Mouse (Mus musculus) C2C12 (cell line): ENCODE data around the gene Med13. TPM values are rescaled to one million over a fixed set of nuclear protein-coding genes. Genes with fewer than 3 reads are reported as not detected.

ENCODE experiments used
- H3K27me3 ChIP-seq: one replicate; pipeline ENCODE4 v1.6.1; 2011; ENCODE audit not compliant: control insufficient read depth, insufficient read depth, insufficient read length
- H3K36me3 ChIP-seq: one replicate; pipeline ENCODE4 v1.6.1; 2011; ENCODE audit not compliant: control insufficient read depth, insufficient read depth
- H3K4me3 ChIP-seq: one replicate; pipeline ENCODE4 v1.5.1; 2011; ENCODE audit warnings: mild to moderate bottlenecking, control low read depth; ENCODE audit not compliant: poor library complexity, insufficient read depth, severe bottlenecking
- H3K79me2 ChIP-seq: one replicate; pipeline ENCODE4 v1.6.1; 2011; ENCODE audit not compliant: control insufficient read depth, insufficient read depth
- H3K79me3 ChIP-seq: one replicate; pipeline ENCODE4 v1.6.1; 2011; ENCODE audit warnings: low read depth, control low read depth
- H3ac ChIP-seq: one replicate; pipeline ENCODE3; 2011; ENCODE audit warnings: low read depth; ENCODE audit not compliant: control insufficient read depth, insufficient read length
- CEBPB ChIP-seq: IDR thresholded peaks from one replicate; pipeline ENCODE4 v1.6.1; 2011; ENCODE audit warnings: low read depth, mild to moderate bottlenecking, control low read depth, moderate library complexity
- CTCF ChIP-seq: IDR thresholded peaks from one replicate; pipeline ENCODE4 v1.5.1; 2011; ENCODE audit not compliant: control insufficient read depth, insufficient read depth, insufficient read length
- FOSL1 ChIP-seq: IDR thresholded peaks from one replicate; pipeline ENCODE4 v1.8.0; 2011; ENCODE audit warnings: mild to moderate bottlenecking, low read length; ENCODE audit not compliant: poor library complexity, insufficient read depth, severe bottlenecking
- MAX ChIP-seq: IDR thresholded peaks from one replicate; pipeline ENCODE4 v1.6.1; 2011; ENCODE audit warnings: mild to moderate bottlenecking, control low read depth
- MYOD1 ChIP-seq: IDR thresholded peaks from one replicate; pipeline ENCODE4 v1.6.1; 2011; ENCODE audit warnings: low read depth; ENCODE audit not compliant: control insufficient read depth, insufficient read length
- MYOG ChIP-seq: IDR thresholded peaks from one replicate; pipeline ENCODE4 v1.6.1; 2011; ENCODE audit not compliant: control insufficient read depth, insufficient read length; ENCODE audit errors: extremely low read depth
- USF1 ChIP-seq: IDR thresholded peaks from one replicate; pipeline ENCODE4 v1.6.1; 2011; ENCODE audit warnings: low read depth, mild to moderate bottlenecking, control low read depth, moderate library complexity
- long read RNA-seq, 2 experiments: library from polyadenylated mRNA; unstranded; transcript quantifications; one replicate each; pipeline ENCODE4 v2.0.0; 2019 to 2020
- polyA plus RNA-seq: library from polyadenylated mRNA; unstranded; fragments of >200 nt; fragmentation: generic; extraction: Trizol; gene quantifications from one replicate; pipeline ENCODE4 v1.2.1, GENCODE M21; 2012; ENCODE audit warnings: missing spikeins

Med13 gene
- 5.5 TPM for polyA plus RNA-seq
- long read RNA-seq, experiment 1, partial matches to known transcripts = 0 of 3 reads
- long read RNA-seq, experiment 1, other reads (novel, unspliced or antisense) = 3 of 3 reads
- long read RNA-seq, experiment 2, partial matches to known transcripts = 5 of 10 reads
- long read RNA-seq, experiment 2, other reads (novel, unspliced or antisense) = 5 of 10 reads

DNA sequence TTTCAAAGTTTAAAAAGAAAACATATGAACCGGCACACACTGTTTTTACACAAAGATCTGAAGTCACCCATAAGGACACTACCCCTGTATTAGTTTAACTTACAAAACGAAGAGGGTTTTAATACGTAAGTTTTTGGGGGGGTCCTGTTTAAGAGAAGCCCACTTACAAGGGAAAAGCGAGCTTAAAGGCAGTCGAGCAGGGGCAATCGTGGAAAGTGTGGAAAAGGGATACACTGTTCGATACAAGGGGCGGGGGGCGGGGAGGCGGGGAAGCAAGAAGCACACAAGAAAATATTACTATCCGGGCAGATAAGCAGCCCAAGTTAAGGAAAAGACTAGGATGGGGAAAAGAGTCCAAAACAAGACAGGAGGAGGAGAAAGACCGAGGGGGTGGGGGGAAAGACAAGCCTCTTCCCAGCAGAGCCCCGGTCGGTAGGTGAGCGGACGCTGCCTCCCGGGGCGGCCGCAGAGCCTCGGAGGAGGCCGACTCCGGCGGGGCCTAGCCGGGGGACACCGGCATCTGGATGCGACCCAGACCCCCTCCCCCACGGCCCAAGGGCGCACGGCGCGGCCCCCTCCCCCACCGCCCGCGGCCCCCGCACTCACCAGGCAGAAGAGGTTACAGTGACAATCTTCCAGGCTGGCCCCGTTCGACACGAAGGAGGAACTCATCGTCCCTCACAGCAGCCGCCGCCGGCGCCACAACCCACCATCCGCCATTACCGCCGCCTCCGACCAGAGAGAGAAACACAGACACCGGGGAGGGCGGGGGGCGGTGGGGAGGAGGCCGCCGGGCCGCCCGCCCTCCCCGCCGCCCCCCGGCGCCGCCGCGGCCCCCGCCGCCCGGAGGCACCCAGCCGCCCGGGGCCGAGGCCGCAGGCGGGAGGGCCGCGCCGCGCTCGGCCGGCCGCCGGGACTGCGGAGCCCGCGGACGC lies at the start of gene Med13:
Gene Med13 (minus strand): TSS at position 749 of the 935 bp plus-strand sequence.
- H3K79me2 ChIP-seq = peaks cover 61% of the 10 kb centered on the region
- H3K79me3 ChIP-seq = peaks cover 53% of the 10 kb centered on the region
- H3K27me3 ChIP-seq = no peaks in the 10 kb centered on the region
- peak within 1 kb of the TSS; percentile 97 for H3K4me3 ChIP-seq
- TF ChIP-seq MYOD1 (no peak), CTCF (no peak)
- H3ac ChIP-seq = peak within 1 kb of the TSS; percentile 93
- peaks cover 27% of the 10 kb centered on the region for H3K36me3 ChIP-seq

DNA sequence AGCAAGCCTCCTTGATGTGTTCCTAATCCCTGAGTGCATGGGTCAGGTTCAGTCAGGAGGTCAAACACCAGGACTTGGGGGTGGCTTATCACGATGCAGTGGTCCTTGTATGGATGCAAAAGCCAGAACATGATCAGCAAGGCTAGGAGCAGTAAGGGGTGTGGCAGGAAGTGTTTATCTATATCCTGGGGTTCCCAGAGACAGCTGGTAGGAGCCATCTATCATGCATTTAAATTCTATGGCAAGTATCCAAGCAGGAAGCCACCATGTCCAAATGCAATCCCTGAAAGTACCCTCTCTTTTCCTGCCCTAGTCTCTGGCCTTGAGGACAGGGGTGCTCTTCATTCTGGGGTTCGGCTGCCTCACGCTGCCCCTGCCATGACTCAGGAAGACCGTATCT lies 47.2 kb upstream of the Med13 start:
- TF ChIP-seq CEBPB (no peak), CTCF (no peak), FOSL1 (no peak), MYOG (no peak), MYOD1 (peak; percentile 4)
- Histone ChIP-seq H3ac (no peak overlapping the region), H3K79me3 (no peaks in the 10 kb centered on the region), H3K27me3 (no peaks in the 10 kb centered on the region), H3K36me3 (no peaks in the 10 kb centered on the region), H3K79me2 (no peaks in the 10 kb centered on the region), H3K4me3 (no peak overlapping the region)

DNA sequence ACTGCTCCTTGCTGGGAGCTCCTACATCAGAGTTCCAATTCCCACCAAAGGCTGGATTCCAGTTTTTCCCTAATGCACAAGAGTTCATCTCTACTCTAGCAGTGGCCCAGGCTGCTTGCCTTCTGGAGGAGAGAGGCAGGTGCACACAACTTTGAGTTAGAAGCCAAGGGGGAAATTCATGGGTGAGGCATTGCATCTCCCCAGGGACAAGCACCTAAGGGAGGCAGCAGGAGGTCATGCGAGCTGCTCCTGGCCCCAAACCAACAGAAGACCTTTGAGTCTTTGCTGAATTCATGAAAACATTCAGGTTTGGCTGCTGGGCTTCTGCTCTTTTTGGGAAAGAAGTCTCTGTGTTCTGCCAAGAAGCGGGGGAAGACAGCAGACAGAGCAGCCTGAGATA lies 46.4 kb upstream of the Med13 start:
- Histone ChIP-seq H3K79me3 (no peaks in the 10 kb centered on the region), H3ac (no peak overlapping the region), H3K36me3 (no peaks in the 10 kb centered on the region), H3K79me2 (no peaks in the 10 kb centered on the region), H3K4me3 (no peak overlapping the region), H3K27me3 (no peaks in the 10 kb centered on the region)
- no peak for TF ChIP-seq USF1

DNA sequence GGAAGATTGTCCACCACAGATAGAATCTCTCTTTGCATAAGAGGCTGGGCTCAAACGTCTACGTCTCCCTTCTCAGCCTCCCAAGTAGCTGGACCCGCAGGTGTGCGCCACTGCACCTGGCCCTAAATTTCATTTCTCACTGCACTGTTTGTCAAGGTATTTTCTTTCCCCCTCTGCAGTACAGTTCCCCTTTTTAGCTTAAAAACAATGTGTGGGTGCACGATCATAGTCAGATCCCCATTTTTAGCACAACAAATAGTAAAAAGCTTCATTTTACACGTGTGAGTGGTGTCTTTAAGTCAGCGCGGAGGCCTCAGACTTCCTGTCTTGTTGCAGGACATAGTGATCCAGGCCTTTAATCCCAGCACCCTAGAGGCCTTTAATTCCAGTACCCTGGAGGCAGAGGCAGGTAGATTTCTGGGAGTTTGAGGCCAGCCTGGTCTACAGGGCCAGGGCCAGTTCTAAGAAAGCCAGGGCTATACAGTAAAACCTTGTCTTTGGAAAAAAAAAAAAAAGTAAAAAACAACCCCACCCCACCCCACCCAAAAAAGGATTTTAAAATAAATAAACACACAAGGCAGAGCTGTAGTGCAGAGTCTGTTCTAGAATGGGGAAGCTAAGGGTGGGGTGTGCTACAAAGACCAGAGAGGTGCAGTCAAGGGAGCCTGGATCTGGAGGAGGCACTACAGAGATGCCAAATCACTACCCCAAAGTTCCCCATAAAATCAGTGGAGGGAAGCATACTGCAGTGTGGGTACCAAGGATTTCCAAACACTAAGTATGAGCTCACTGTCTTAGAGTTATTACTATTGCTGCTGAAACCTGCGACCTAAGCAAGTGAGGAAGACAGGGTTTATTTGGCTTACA lies 42.1 kb upstream of the Med13 start:
- Histone ChIP-seq H3K4me3 (no peak overlapping the region), H3K79me2 (no peaks in the 10 kb centered on the region), H3K36me3 (no peaks in the 10 kb centered on the region), H3ac (no peak overlapping the region), H3K27me3 (no peaks in the 10 kb centered on the region), H3K79me3 (no peaks in the 10 kb centered on the region)
- TF ChIP-seq FOSL1 (no peak), MYOG (no peak), MAX (no peak), CTCF (no peak), USF1 (no peak), CEBPB (no peak), MYOD1 (no peak)

DNA sequence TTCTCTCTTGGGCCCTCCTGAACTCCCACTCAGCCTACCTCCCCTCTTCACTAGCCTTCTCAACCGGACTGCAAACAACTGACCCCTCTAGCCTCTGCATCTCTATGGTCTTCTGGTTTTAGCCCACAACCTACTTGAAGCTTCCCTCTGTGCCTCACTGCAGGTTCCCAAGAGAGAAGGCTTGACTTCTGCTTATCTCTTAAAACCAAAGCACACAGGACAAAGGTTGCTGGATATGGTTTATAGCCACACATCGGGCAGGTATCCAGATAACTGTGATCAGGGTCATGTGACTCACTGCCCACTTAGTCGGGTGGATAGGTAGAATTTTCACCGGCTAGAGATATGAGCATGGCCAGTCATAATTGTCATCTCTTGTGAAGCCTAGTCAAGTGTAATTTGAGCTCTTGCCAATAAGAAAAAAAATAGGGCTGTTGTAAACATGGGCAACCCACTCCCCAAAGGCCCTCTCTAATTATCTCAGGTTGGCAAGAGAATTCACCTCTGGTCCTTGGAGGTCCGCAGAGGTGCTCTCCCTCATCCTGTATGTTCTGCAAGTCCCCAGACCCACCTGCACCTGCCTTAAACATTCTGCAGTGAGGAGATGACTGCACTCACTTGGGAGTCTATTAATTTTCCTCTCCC lies 39.7 kb upstream of the Med13 start:
- Histone ChIP-seq H3ac (no peak overlapping the region), H3K79me2 (no peaks in the 10 kb centered on the region), H3K4me3 (no peak overlapping the region), H3K27me3 (no peaks in the 10 kb centered on the region), H3K79me3 (no peaks in the 10 kb centered on the region), H3K36me3 (no peaks in the 10 kb centered on the region)
- no peak for TF ChIP-seq CEBPB
- no peak for TF ChIP-seq MAX
- no peak for TF ChIP-seq FOSL1
- TF ChIP-seq MYOD1 = no peak
- peak; percentile 29 for TF ChIP-seq USF1
- TF ChIP-seq CTCF = no peak
- TF ChIP-seq MYOG = no peak
